Mouse (Mus musculus) CH12.LX (cell line): ENCODE measurements around the gene Grik1. TPM values are rescaled to one million over a fixed set of nuclear protein-coding genes. Genes with fewer than 3 reads are reported as not detected.

Experiments
- DNase-seq: peaks from one replicate; pipeline ENCODE4 v3.0.0-alpha.2; 2013; ENCODE audit errors: extremely low read depth
- H3K27ac ChIP-seq: 2 replicates; pipeline ENCODE4 v1.5.1; 2012; ENCODE audit warnings: low read depth, mild to moderate bottlenecking, control low read depth, moderate library complexity; ENCODE audit not compliant: insufficient read depth
- H3K27me3 ChIP-seq: replicated peaks from 2 replicates; pipeline ENCODE3; 2012; ENCODE audit warnings: inconsistent platforms
- H3K36me3 ChIP-seq, 2 experiments: replicated peaks in 1 of 2; 2 replicates each; pipeline versions ENCODE3 to v1.6.1; 2012; ENCODE audit warnings: inconsistent platforms in 1 of 2, low read length in 1 of 2, mild to moderate bottlenecking in 1 of 2, mixed read lengths in 1 of 2, moderate library complexity in 1 of 2; ENCODE audit not compliant: control insufficient read depth in 1 of 2, insufficient read depth in 1 of 2
- H3K4me1 ChIP-seq, 2 experiments: 2 replicates each; pipeline ENCODE4 v1.6.1; 2012; ENCODE audit warnings: inconsistent platforms in 1 of 2, moderate library complexity in 1 of 2; ENCODE audit not compliant: insufficient read depth in 2 of 2, control insufficient read depth in 1 of 2
- H3K4me2 ChIP-seq: 2 replicates; pipeline ENCODE4 v1.6.1; 2012; ENCODE audit warnings: low read depth, mild to moderate bottlenecking, control low read depth; ENCODE audit not compliant: poor library complexity, insufficient read depth, severe bottlenecking
- H3K4me3 ChIP-seq, 3 experiments: fragments of 150-350 bp in 1 of 3; sonication (generic) in 1 of 3; replicated peaks in 1 of 3; 2 replicates each; pipeline versions ENCODE3 to v1.5.1; 2011 to 2012; ENCODE audit warnings: low read depth in 2 of 3, low read length in 2 of 3, mild to moderate bottlenecking in 2 of 3, moderate library complexity in 2 of 3, control low read depth in 1 of 3, improper control_type of control experiment in 1 of 3, inconsistent platforms in 1 of 3, mixed read lengths in 1 of 3; ENCODE audit not compliant: poor library complexity in 1 of 3
- H3K79me2 ChIP-seq: replicated peaks from 2 replicates; pipeline ENCODE4 v1.6.1; 2012; ENCODE audit warnings: mild to moderate bottlenecking, moderate library complexity; ENCODE audit not compliant: control insufficient read depth, poor library complexity, insufficient read depth, severe bottlenecking; ENCODE audit errors: extremely low read depth
- H3K9ac ChIP-seq: 2 replicates; pipeline ENCODE4 v1.6.1; 2012; ENCODE audit warnings: low read depth, mild to moderate bottlenecking, control low read depth, moderate library complexity; ENCODE audit not compliant: insufficient read depth
- H3K9me3 ChIP-seq: replicated peaks from 2 replicates; pipeline ENCODE3; 2012; ENCODE audit warnings: low read length, inconsistent platforms, mixed read lengths
- CTCF ChIP-seq, 2 experiments: IDR thresholded peaks in 1 of 2; conservative IDR thresholded peaks in 1 of 2; 2 replicates each; pipeline ENCODE4 v1.5.1; 2011 to 2012; ENCODE audit warnings: low read depth in 2 of 2, low read length in 2 of 2, improper control_type of control experiment in 1 of 2, inconsistent platforms in 1 of 2, mild to moderate bottlenecking in 1 of 2, moderate library complexity in 1 of 2
- ELF1 ChIP-seq: IDR thresholded peaks from 2 replicates; pipeline ENCODE4 v1.6.1; 2014; ENCODE audit warnings: low read depth, mild to moderate bottlenecking, inconsistent platforms, low read length, improper control_type of control experiment
- ETS1 ChIP-seq: conservative IDR thresholded peaks from 2 replicates; pipeline ENCODE4 v1.6.1; 2012; ENCODE audit warnings: low read depth, mild to moderate bottlenecking, inconsistent platforms, low read length, improper control_type of control experiment, moderate library complexity
- GABPA ChIP-seq: IDR thresholded peaks from 2 replicates; pipeline ENCODE4 v1.6.1; 2012; ENCODE audit warnings: low read depth, low read length, improper control_type of control experiment, inconsistent platforms; ENCODE audit not compliant: insufficient replicate concordance
- HCFC1 ChIP-seq: IDR thresholded peaks from 2 replicates; pipeline ENCODE4 v1.6.1; 2012; ENCODE audit warnings: low read depth, mild to moderate bottlenecking, inconsistent platforms, low read length, improper control_type of control experiment
- IRF4 ChIP-seq: IDR thresholded peaks from 2 replicates; pipeline ENCODE4 v1.6.1; 2014; ENCODE audit warnings: low read depth, mild to moderate bottlenecking, inconsistent platforms, low read length, improper control_type of control experiment
- MAZ ChIP-seq: IDR thresholded peaks from 2 replicates; pipeline ENCODE4 v1.6.1; 2012; ENCODE audit warnings: low read depth, mild to moderate bottlenecking, inconsistent platforms, low read length, improper control_type of control experiment, moderate library complexity
- MEF2A ChIP-seq: IDR thresholded peaks from 2 replicates; pipeline ENCODE4 v1.6.1; 2014; ENCODE audit warnings: low read depth, mild to moderate bottlenecking, inconsistent platforms, low read length, improper control_type of control experiment, borderline replicate concordance
- MYC ChIP-seq: IDR thresholded peaks from 2 replicates; pipeline ENCODE4 v1.6.1; 2011; ENCODE audit warnings: low read depth, mild to moderate bottlenecking, improper control_type of control experiment, low read length
- NELFE ChIP-seq: IDR thresholded peaks from 2 replicates; pipeline ENCODE4 v1.6.1; 2011; ENCODE audit warnings: low read depth, low read length, improper control_type of control experiment
- NRF1 ChIP-seq: IDR thresholded peaks from 2 replicates; pipeline ENCODE4 v1.6.1; 2014; ENCODE audit warnings: low read depth, mild to moderate bottlenecking, inconsistent platforms, low read length, improper control_type of control experiment, moderate library complexity
- POLR2AphosphoS2 ChIP-seq: IDR thresholded peaks from 2 replicates; pipeline ENCODE4 v1.6.1; 2011; ENCODE audit warnings: low read depth, low read length, improper control_type of control experiment
- RCOR1 ChIP-seq: conservative IDR thresholded peaks from 2 replicates; pipeline ENCODE4 v1.6.1; 2012; ENCODE audit warnings: low read depth, mild to moderate bottlenecking, inconsistent platforms, low read length, improper control_type of control experiment
- TCF12 ChIP-seq: IDR thresholded peaks from 2 replicates; pipeline ENCODE4 v1.6.1; 2014; ENCODE audit warnings: low read depth, mild to moderate bottlenecking, inconsistent platforms, low read length, improper control_type of control experiment
- UBTF ChIP-seq: IDR thresholded peaks from 2 replicates; pipeline ENCODE4 v1.6.1; 2012; ENCODE audit warnings: low read depth, mild to moderate bottlenecking, inconsistent platforms, low read length, improper control_type of control experiment, moderate library complexity
- dilution Hi-C: fragments of 300-500 bp; cut with MboI; formaldehyde crosslinking; loops from 2 replicates; pipeline ENCODE4 v1.14.3; 2020; ENCODE audit warnings: low sequenced_read_pairs; ENCODE audit not compliant: extremely low pct_unique_long_range_greater_than_20kb, extremely low pct_ligation_motif_present
- in situ Hi-C: fragments of 300-500 bp; cut with MboI; formaldehyde crosslinking; loops from 3 replicates; pipeline ENCODE4 v1.14.3; 2019; ENCODE audit warnings: low sequenced_read_pairs, low pct_ligation_motif_present, low pct_unique_long_range_greater_than_20kb, mixed read lengths
- polyA plus RNA-seq: library from polyadenylated mRNA; unstranded; fragments of >175 nt; gene quantifications from 2 replicates; pipeline ENCODE4 v1.2.1, GENCODE M21; 2012; ENCODE audit warnings: low read depth; ENCODE audit not compliant: insufficient read length
- total RNA-seq, 2 experiments: library from RNA; depleted of rRNA; stranded (reverse); fragments of 300-350 nt in 1 of 2; fragments of >200 nt in 1 of 2; gene quantifications; 2 replicates each; pipeline ENCODE4 v1.2.3; 2012 to 2014

Grik1 gene
- total and polyA plus RNA-seq, 3 experiments, result 0.08 to 0.13 TPM; not detected in 1

- no peaks in the 10 kb centered on the region for H3K9me3 ChIP-seq
- TF ChIP-seq RCOR1 (no peak), ETS1 (no peak), HCFC1 (no peak), POLR2AphosphoS2 (no peak), ELF1 (no peak), TCF12 (no peak), CTCF (conservative IDR thresholded peaks at IDR 0.05 in 1 of 2, IDR thresholded peaks at IDR 0.05 in 1 of 2; ENCODE audit: low read depth in 2 of 2, low read length in 2 of 2) (no peak), GABPA (no peak), MYC (no peak), NELFE (no peak)
- in situ Hi-C loops (no loop called here), dilution Hi-C loops (no loop called here)
- H3K36me3 ChIP-seq, result no peaks in the 10 kb centered on the region
- 0 out of 4 replicates have a peak, but pooled peaks cover 0 to 4% of the 10 kb centered on the region in 2 experiments for H3K4me1 ChIP-seq
- no peak overlapping the region for H3K9ac ChIP-seq
- no peaks in the 10 kb centered on the region for H3K79me2 ChIP-seq
- no peak for DNase-seq
- H3K27ac ChIP-seq, result no peak overlapping the region
- H3K4me3 ChIP-seq, result no peak overlapping the region
- no peak overlapping the region for H3K4me2 ChIP-seq
- no peaks in the 10 kb centered on the region for H3K27me3 ChIP-seq
These were observed 514 bp downstream of the Grik1 start for GRCm38 (mm10) chr16:88289421-88290081.

- Histone ChIP-seq H3K79me2 (no peaks in the 10 kb centered on the region), H3K27ac (no peak overlapping the region), H3K9me3 (no peaks in the 10 kb centered on the region), H3K4me3 (no peak overlapping the region), H3K4me2 (no peak overlapping the region), H3K4me1 (no peaks in the 10 kb centered on the region), H3K9ac (no peak overlapping the region), H3K36me3 (no peaks in the 10 kb centered on the region), H3K27me3 (no peaks in the 10 kb centered on the region)
- no peak for DNase-seq
- in situ Hi-C loops (no loop called here), dilution Hi-C loops (no loop called here)
- TF ChIP-seq MEF2A (no peak), MAZ (no peak)
These were observed 31.7 kb downstream of the Grik1 start for GRCm38 (mm10) chr16:88258407-88258806.

- dilution Hi-C loops, result no loop called here
- Histone ChIP-seq H3K79me2 (no peaks in the 10 kb centered on the region), H3K4me3 (no peak overlapping the region), H3K4me2 (no peak overlapping the region), H3K36me3 (no peaks in the 10 kb centered on the region), H3K9me3 (no peaks in the 10 kb centered on the region), H3K4me1 (no peaks in the 10 kb centered on the region), H3K27me3 (no peaks in the 10 kb centered on the region), H3K9ac (no peak overlapping the region), H3K27ac (no peak overlapping the region)
- in situ Hi-C loops, result no loop called here
- TF ChIP-seq NRF1, result no peak
- TF ChIP-seq IRF4, result no peak
- no peak for TF ChIP-seq UBTF
- TF ChIP-seq NELFE, result no peak
- DNase-seq, result no peak
These were observed 33.0 kb downstream of the Grik1 start for GRCm38 (mm10) chr16:88257072-88257471.
